Mouse (Mus musculus): ENCODE results near the gene Cldn5.
A peak's percentile ranks its signal among the peaks of the same experiment; 100 is the strongest.

The Cldn5 gene

DNA sequence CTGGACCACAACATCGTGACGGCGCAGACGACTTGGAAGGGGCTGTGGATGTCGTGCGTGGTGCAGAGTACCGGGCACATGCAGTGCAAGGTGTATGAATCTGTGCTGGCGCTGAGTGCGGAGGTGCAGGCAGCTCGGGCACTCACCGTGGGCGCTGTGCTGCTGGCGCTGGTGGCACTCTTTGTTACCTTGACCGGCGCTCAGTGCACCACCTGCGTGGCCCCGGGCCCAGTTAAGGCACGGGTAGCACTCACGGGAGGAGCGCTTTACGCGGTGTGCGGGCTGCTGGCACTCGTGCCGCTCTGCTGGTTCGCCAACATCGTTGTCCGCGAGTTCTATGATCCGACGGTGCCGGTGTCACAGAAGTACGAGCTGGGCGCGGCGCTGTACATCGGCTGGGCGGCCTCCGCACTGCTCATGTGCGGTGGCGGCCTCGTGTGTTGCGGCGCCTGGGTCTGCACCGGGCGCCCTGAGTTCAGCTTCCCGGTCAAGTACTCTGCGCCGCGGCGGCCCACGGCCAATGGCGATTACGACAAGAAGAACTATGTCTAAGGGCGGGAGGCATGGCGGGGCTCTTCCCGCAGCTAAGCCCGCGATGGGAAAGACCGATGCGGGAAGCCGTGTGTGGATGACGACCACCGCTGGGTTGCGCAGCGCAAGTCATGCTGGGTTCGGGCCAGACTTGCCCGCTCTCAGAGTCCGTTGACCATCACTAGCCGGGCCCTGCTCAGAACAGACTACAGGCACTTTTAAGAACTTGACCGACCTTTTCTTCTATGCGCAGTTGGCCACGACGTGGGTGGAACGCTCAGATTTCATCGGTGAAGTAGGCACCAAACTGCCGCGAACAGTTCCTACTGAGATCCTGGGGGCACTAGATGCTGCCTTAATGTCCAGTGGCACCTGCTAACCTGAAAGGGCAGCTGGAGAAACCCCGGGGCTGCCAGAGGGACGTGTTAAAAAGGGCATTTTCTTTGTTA, 744 bp downstream of the Cldn5 start:
- Histone ChIP-seq H3K36me3 (ENCODE audit: insufficient read depth, low read length) (peaks cover 41% of the 10 kb centered on the region), H3K9me3 (ENCODE audit: low read length) (no peaks in the 10 kb centered on the region), H3K27me3 (ENCODE audit: insufficient read depth, low read length) (peaks cover 42% of the 10 kb centered on the region), H3K4me1 (replicated peaks; ENCODE audit: low read depth, low read length) (peaks cover 54% of the 10 kb centered on the region), H3K4me3 (replicated peaks; ENCODE audit: low read length) (peak overlapping the region; percentile 79)
- TF ChIP-seq NANOG (IDR thresholded peaks at IDR 0.05; ENCODE audit: borderline replicate concordance, low read length) (no peak), POU5F1 (IDR thresholded peaks at IDR 0.05; ENCODE audit: borderline replicate concordance, low read length) (no peak), CTCF (conservative IDR thresholded peaks at IDR 0.05; ENCODE audit: low read length) (no peak)

DNA sequence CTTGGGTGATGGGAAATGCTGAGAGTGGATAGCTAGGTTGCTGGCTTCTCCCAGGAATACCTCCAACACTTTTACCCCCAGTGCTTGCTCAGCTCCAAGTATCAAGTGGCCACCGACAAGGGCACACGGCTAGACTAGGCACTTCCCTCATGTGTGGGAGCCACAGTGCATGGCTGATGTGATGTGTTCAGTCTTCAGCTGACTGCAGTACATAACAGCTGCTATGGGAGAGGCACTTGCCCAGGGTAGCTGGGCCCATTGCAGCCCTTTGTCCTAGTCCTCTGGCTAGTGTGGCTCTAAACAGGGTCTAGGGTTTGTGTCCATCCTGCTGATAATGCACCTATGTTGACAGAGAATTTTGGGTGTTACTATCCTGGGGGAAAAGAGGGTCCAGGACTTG, 1.8 kb downstream of the Cldn5 start:
- Histone ChIP-seq H3K9me3 (ENCODE audit: low read length) (no peaks in the 10 kb centered on the region), H3K27me3 (ENCODE audit: insufficient read depth, low read length) (peaks cover 42% of the 10 kb centered on the region), H3K4me1 (replicated peaks; ENCODE audit: low read depth, low read length) (peaks cover 49% of the 10 kb centered on the region), H3K4me3 (replicated peaks; ENCODE audit: low read length) (peak overlapping the region; percentile 79), H3K36me3 (ENCODE audit: insufficient read depth, low read length) (peaks cover 49% of the 10 kb centered on the region)
- TF ChIP-seq NANOG (IDR thresholded peaks at IDR 0.05; ENCODE audit: borderline replicate concordance, low read length) = no peak
- no peak for TF ChIP-seq POU5F1 (IDR thresholded peaks at IDR 0.05; ENCODE audit: borderline replicate concordance, low read length)
- no peak for TF ChIP-seq CTCF (conservative IDR thresholded peaks at IDR 0.05; ENCODE audit: low read length)

DNA sequence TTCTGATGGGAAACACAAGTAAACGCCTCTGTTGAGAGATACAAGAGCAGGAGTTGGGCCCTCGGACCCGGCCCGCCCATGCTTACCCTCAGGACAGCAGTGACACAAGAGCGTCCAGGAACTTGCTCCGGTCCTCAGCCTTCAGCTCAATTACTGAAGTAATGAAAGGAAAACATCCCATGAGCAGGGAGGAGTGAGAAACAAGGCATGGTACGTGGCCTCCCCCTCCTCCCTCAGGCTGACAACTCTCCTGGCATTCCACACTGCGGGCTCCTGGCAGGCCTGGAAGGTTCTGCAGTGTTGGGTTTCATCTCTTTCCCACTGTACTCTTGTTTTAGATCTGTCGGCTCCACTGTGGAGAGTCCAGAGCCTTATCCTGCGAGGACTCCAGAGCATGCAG, 5.2 kb downstream of the Cldn5 start:
- TF ChIP-seq CTCF (conservative IDR thresholded peaks at IDR 0.05; ENCODE audit: low read length) (no peak), POU5F1 (IDR thresholded peaks at IDR 0.05; ENCODE audit: borderline replicate concordance, low read length) (no peak), NANOG (IDR thresholded peaks at IDR 0.05; ENCODE audit: borderline replicate concordance, low read length) (no peak)

DNA sequence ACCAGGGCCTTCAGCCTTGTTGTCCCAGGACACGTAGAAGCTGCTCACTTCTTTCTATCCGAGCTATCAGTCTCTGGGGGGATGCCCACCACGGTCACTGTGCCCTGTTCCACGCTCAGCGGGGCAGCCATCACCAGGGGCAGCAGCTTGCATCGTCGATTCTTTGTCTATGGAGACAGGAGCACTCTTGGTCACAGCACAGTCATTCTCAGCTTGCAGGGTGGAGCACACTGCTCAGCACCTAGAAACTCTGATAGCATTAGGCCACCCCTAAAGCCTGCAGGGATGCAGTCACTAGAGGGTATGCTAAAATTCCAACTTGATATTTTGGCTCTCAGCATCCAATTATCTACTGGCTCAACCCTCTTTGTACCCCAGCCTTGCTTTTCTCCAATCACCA, 8.4 kb downstream of the Cldn5 start:
- no peak for TF ChIP-seq NANOG (IDR thresholded peaks at IDR 0.05; ENCODE audit: borderline replicate concordance, low read length)
- TF ChIP-seq CTCF (conservative IDR thresholded peaks at IDR 0.05; ENCODE audit: low read length) = no peak
- no peak for TF ChIP-seq POU5F1 (IDR thresholded peaks at IDR 0.05; ENCODE audit: borderline replicate concordance, low read length)
- Histone ChIP-seq H3K27me3 (ENCODE audit: insufficient read depth, low read length) (no peaks in the 10 kb centered on the region), H3K9me3 (ENCODE audit: low read length) (no peaks in the 10 kb centered on the region), H3K36me3 (ENCODE audit: insufficient read depth, low read length) (peaks cover 95% of the 10 kb centered on the region), H3K4me1 (replicated peaks; ENCODE audit: low read depth, low read length) (peaks cover 32% of the 10 kb centered on the region), H3K4me3 (replicated peaks; ENCODE audit: low read length) (no peak overlapping the region)

More for the DNA sequence above, 5.2 kb downstream of the Cldn5 start:
- peaks cover 82% of the 10 kb centered on the region for H3K36me3 ChIP-seq (ENCODE audit: insufficient read depth, low read length)
- H3K9me3 ChIP-seq (ENCODE audit: low read length) = no peaks in the 10 kb centered on the region
- H3K27me3 ChIP-seq (ENCODE audit: insufficient read depth, low read length) = peaks cover 28% of the 10 kb centered on the region
- H3K4me1 ChIP-seq (replicated peaks; ENCODE audit: low read depth, low read length) = peaks cover 44% of the 10 kb centered on the region
- H3K4me3 ChIP-seq (replicated peaks; ENCODE audit: low read length) = no peak overlapping the region

DNA sequence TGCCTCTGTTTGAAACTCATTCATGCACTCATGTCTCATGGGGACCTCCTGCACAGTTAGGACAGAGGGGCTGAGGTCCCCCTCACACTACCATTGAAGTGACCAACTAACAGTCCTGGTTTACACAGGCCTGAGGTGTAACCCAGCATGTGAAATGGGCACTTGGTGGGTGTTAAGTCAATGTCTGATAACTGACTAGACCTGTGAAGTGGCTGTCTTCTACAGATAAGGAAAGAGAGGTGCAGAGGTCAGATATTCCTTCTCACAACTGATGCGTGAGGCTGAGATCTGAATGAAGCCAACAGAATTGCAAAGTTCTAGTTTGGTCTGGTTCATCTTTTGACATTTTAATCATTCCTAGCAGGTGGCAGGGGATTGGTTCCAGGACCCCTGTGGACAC, 8.8 kb downstream of the Cldn5 start:
- Histone ChIP-seq H3K4me3 (replicated peaks; ENCODE audit: low read length) (no peak overlapping the region), H3K9me3 (ENCODE audit: low read length) (no peaks in the 10 kb centered on the region), H3K4me1 (replicated peaks; ENCODE audit: low read depth, low read length) (peaks cover 32% of the 10 kb centered on the region), H3K27me3 (ENCODE audit: insufficient read depth, low read length) (no peaks in the 10 kb centered on the region), H3K36me3 (ENCODE audit: insufficient read depth, low read length) (peaks cover 95% of the 10 kb centered on the region)
- no peak for TF ChIP-seq POU5F1 (IDR thresholded peaks at IDR 0.05; ENCODE audit: borderline replicate concordance, low read length)
- TF ChIP-seq NANOG (IDR thresholded peaks at IDR 0.05; ENCODE audit: borderline replicate concordance, low read length) = no peak
- TF ChIP-seq CTCF (conservative IDR thresholded peaks at IDR 0.05; ENCODE audit: low read length) = no peak

DNA sequence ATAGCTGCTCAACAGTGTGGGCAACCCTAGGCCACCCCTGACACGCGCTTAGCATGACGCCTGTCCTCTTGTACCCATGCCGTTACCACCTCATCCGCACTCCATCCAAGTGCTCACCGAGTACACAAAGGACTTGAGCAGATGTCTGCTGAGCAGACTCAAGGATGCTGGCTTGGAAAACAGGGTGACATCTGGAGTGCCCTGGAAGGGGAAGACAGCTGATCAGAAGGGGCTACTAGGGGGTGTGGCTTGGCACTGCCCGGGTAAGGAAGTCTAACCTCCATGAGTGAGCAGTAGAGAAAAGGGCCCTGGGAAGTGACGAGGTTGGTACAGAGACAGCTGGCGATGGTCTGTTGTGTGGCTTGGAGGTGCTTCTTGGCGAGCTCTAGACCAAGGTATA, 10.0 kb downstream of the Cldn5 start:
- H3K4me1 ChIP-seq (replicated peaks; ENCODE audit: low read depth, low read length) = peaks cover 32% of the 10 kb centered on the region
- no peaks in the 10 kb centered on the region for H3K9me3 ChIP-seq (ENCODE audit: low read length)
- TF ChIP-seq CTCF (conservative IDR thresholded peaks at IDR 0.05; ENCODE audit: low read length) (no peak), NANOG (IDR thresholded peaks at IDR 0.05; ENCODE audit: borderline replicate concordance, low read length) (no peak), POU5F1 (IDR thresholded peaks at IDR 0.05; ENCODE audit: borderline replicate concordance, low read length) (no peak)
- no peak overlapping the region for H3K4me3 ChIP-seq (replicated peaks; ENCODE audit: low read length)
- H3K36me3 ChIP-seq (ENCODE audit: insufficient read depth, low read length) = peaks cover 95% of the 10 kb centered on the region
- H3K27me3 ChIP-seq (ENCODE audit: insufficient read depth, low read length) = no peaks in the 10 kb centered on the region

DNA sequence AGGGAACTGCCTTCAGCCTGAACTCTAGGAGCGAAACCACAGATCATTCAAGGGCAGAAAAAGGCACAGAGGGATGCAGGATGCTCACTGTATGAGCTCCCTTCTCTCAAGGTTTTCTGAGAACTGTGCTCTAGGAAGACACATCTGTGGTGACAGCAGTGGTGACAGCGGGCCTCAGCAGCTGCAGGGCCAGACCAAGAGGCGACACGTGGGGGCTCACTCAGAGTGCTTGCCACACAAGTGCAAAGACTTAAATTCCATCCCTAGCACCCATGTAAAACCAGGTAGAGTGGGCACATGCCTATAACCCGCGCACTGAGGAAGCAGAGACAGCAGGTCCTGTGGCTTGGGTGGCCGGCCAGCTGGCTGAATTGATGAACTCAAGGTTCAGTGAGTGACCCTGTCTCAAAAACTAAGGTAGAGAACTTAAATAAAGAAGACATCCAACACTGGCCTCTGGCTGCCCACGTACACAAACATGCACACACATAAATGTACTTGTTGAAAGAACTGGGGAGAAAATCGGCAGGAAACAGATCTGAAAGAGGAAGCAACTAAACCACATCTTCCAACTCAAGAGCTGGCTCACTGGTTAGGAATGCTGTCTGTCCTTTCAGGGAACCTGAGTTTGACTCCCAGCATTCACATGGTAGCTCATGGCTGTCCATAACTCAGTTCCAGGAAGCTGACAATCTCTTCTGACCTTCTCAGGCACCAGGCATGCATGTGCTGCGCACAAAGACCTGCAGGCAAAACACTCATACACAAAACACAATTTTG, 12.2 kb downstream of the Cldn5 start:
- no peaks in the 10 kb centered on the region for H3K9me3 ChIP-seq (ENCODE audit: low read length)
- H3K27me3 ChIP-seq (ENCODE audit: insufficient read depth, low read length) = no peaks in the 10 kb centered on the region
- H3K4me1 ChIP-seq (replicated peaks; ENCODE audit: low read depth, low read length) = peaks cover 32% of the 10 kb centered on the region
- H3K36me3 ChIP-seq (ENCODE audit: insufficient read depth, low read length) = peaks cover 97% of the 10 kb centered on the region
- H3K4me3 ChIP-seq (replicated peaks; ENCODE audit: low read length) = no peak overlapping the region
- TF ChIP-seq NANOG (IDR thresholded peaks at IDR 0.05; ENCODE audit: borderline replicate concordance, low read length) = no peak
- no peak for TF ChIP-seq POU5F1 (IDR thresholded peaks at IDR 0.05; ENCODE audit: borderline replicate concordance, low read length)
- no peak for TF ChIP-seq CTCF (conservative IDR thresholded peaks at IDR 0.05; ENCODE audit: low read length)

DNA sequence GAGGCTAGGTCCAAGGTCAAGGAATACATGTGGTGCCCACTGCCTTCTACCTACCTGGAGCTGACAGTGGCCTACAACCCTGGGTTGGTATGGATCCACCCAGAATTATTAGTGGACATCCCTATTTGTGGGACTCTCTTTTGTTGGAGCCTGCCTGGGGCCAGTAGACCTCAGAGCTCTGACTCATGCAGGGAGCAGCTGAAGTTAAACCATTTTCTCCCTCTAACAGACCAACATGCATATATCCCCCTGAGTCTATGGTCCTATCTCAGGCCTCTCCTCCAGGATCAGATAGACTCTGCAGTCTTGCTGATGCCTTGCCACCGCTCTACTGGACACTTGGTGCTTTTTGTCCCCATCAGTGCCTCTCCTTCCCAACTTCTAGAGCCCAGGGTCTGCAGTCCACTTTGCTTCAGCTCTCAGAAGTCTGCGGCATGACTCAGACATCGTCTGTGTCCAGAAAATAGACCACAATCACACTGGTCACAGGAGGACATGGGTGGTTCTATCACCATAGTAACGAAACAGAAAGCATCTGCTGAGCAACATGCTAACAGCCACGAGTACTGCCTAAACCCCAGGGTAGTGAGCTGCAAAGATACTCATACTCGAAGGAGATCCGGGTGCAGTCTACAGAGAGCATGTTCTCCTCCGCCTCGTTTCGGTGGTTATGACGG, 18.7 kb downstream of the Cldn5 start:
- H3K27me3 ChIP-seq (ENCODE audit: insufficient read depth, low read length) = no peaks in the 10 kb centered on the region
- H3K36me3 ChIP-seq (ENCODE audit: insufficient read depth, low read length) = peaks cover 99% of the 10 kb centered on the region
- H3K4me1 ChIP-seq (replicated peaks; ENCODE audit: low read depth, low read length) = peaks cover 4% of the 10 kb centered on the region
- no peaks in the 10 kb centered on the region for H3K9me3 ChIP-seq (ENCODE audit: low read length)
- TF ChIP-seq CTCF (conservative IDR thresholded peaks at IDR 0.05; ENCODE audit: low read length) (no peak), POU5F1 (IDR thresholded peaks at IDR 0.05; ENCODE audit: borderline replicate concordance, low read length) (no peak), NANOG (IDR thresholded peaks at IDR 0.05; ENCODE audit: borderline replicate concordance, low read length) (no peak)
- H3K4me3 ChIP-seq (replicated peaks; ENCODE audit: low read length) = no peak overlapping the region
